Mouse (Mus musculus): ENCODE results near the gene Glyat. TPM values are rescaled to one million over a fixed set of nuclear protein-coding genes. Genes with fewer than 3 reads are reported as not detected.

Gene Glyat
- polyA plus RNA-seq (2014; fragmentation: Nextera tagmentation; extraction: Ambion mirVana) = not detected in 2 replicates

- Histone ChIP-seq H3K9ac (no peak within 1 kb of the TSS), H3K27me3 (ENCODE audit: insufficient read depth, low read length) (no peaks in the 10 kb centered on the region), H3K4me3 (ENCODE audit: low read depth, low read length) (no peak within 1 kb of the TSS), H3K4me2 (no peak within 1 kb of the TSS), H3K27ac (ENCODE audit: low read depth) (no peak within 1 kb of the TSS), H3K36me3 (ENCODE audit: insufficient read depth) (no peaks in the 10 kb centered on the region), H3K4me1 (ENCODE audit: insufficient read depth) (no peaks in the 10 kb centered on the region), H3K9me3 (ENCODE audit: low read depth, low read length) (no peaks in the 10 kb centered on the region)
- 64% methylated on average over 4 of the region's 4 CpGs for WGBS
- no peak for ATAC-seq (ENCODE audit: insufficient read depth)
- TF ChIP-seq CTCF (IDR thresholded peaks at IDR 0.05; ENCODE audit: low read depth) = no peak
- no peak for DNase-seq
Measured at GRCm38 (mm10) chr19:12633176-12633575, at the start of gene Glyat. Gene Glyat, plus strand, starts transcription at chr19:12633308.

GRCm38 (mm10) chr19:12585310-12585709 is 47.8 kb upstream of the Glyat start:
- DNase-seq (peak; percentile 30), ATAC-seq (ENCODE audit: insufficient read depth) (no peak)
- Histone ChIP-seq H3K27ac (ENCODE audit: low read depth) (no peak overlapping the region), H3K4me1 (ENCODE audit: insufficient read depth) (no peaks in the 10 kb centered on the region), H3K36me3 (ENCODE audit: insufficient read depth) (peaks cover 15% of the 10 kb centered on the region), H3K4me2 (no peak overlapping the region), H3K9ac (no peak overlapping the region), H3K27me3 (ENCODE audit: insufficient read depth, low read length) (no peaks in the 10 kb centered on the region), H3K4me3 (ENCODE audit: low read depth, low read length) (no peak overlapping the region), H3K9me3 (ENCODE audit: low read depth, low read length) (no peaks in the 10 kb centered on the region)
- 63% methylated on average over 4 of the region's 4 CpGs for WGBS
- no peak for TF ChIP-seq CTCF (IDR thresholded peaks at IDR 0.05; ENCODE audit: low read depth)

GRCm38 (mm10) chr19:12591908-12592307 is 41.2 kb upstream of the Glyat start:
- peaks cover 10% of the 10 kb centered on the region for H3K36me3 ChIP-seq (ENCODE audit: insufficient read depth)
- H3K4me1 ChIP-seq (ENCODE audit: insufficient read depth) = no peaks in the 10 kb centered on the region
- H3K4me3 ChIP-seq (ENCODE audit: low read depth, low read length) = no peak overlapping the region
- no peak overlapping the region for H3K4me2 ChIP-seq
- no peak overlapping the region for H3K9ac ChIP-seq
- H3K27ac ChIP-seq (ENCODE audit: low read depth) = no peak overlapping the region
- DNase-seq = peak; percentile 87
- no peaks in the 10 kb centered on the region for H3K9me3 ChIP-seq (ENCODE audit: low read depth, low read length)
- peak; percentile 87 for TF ChIP-seq CTCF (IDR thresholded peaks at IDR 0.05; ENCODE audit: low read depth)
- 3% methylated on average over 1 of the region's 1 CpGs for WGBS
- ATAC-seq (ENCODE audit: insufficient read depth) = peak; percentile 33; the same call in 1 of the 2 replicates
- H3K27me3 ChIP-seq (ENCODE audit: insufficient read depth, low read length) = no peaks in the 10 kb centered on the region

GRCm38 (mm10) chr19:12595135-12595529 is 38.0 kb upstream of the Glyat start:
- peak overlapping the region; percentile 57 for H3K4me3 ChIP-seq (ENCODE audit: low read depth, low read length)
- H3K9me3 ChIP-seq (ENCODE audit: low read depth, low read length) = no peaks in the 10 kb centered on the region
- TF ChIP-seq CTCF (IDR thresholded peaks at IDR 0.05; ENCODE audit: low read depth) = no peak
- ATAC-seq (ENCODE audit: insufficient read depth) (no peak), DNase-seq (no peak)
- no peaks in the 10 kb centered on the region for H3K4me1 ChIP-seq (ENCODE audit: insufficient read depth)
- no peaks in the 10 kb centered on the region for H3K27me3 ChIP-seq (ENCODE audit: insufficient read depth, low read length)
- peak overlapping the region; percentile 99 for H3K4me2 ChIP-seq
- WGBS = 48% methylated on average over 2 of the region's 2 CpGs
- H3K27ac ChIP-seq (ENCODE audit: low read depth) = no peak overlapping the region
- no peaks in the 10 kb centered on the region for H3K36me3 ChIP-seq (ENCODE audit: insufficient read depth)
- H3K9ac ChIP-seq = no peak overlapping the region

- Histone ChIP-seq H3K27ac (ENCODE audit: low read depth) (peak overlapping the region; percentile 14), H3K4me1 (ENCODE audit: insufficient read depth) (no peaks in the 10 kb centered on the region), H3K27me3 (ENCODE audit: insufficient read depth, low read length) (no peaks in the 10 kb centered on the region), H3K36me3 (ENCODE audit: insufficient read depth) (no peaks in the 10 kb centered on the region), H3K4me2 (peak overlapping the region; percentile 99), H3K9me3 (ENCODE audit: low read depth, low read length) (no peaks in the 10 kb centered on the region), H3K4me3 (ENCODE audit: low read depth, low read length) (peak overlapping the region; percentile 57), H3K9ac (peak overlapping the region; percentile 63)
- WGBS = under 1% methylated on average over 49 of the region's 49 CpGs
- peak; percentile 87 for DNase-seq
- ATAC-seq (ENCODE audit: insufficient read depth) = peak; percentile 92
- peak; percentile 53 for TF ChIP-seq CTCF (IDR thresholded peaks at IDR 0.05; ENCODE audit: low read depth)
Measured at GRCm38 (mm10) chr19:12595530-12596289, 37.4 kb upstream of the Glyat start.

- Histone ChIP-seq H3K4me1 (ENCODE audit: insufficient read depth) (no peaks in the 10 kb centered on the region), H3K4me3 (ENCODE audit: low read depth, low read length) (peak overlapping the region; percentile 57), H3K4me2 (peak overlapping the region; percentile 99), H3K9ac (peak overlapping the region; percentile 63), H3K27me3 (ENCODE audit: insufficient read depth, low read length) (no peaks in the 10 kb centered on the region), H3K36me3 (ENCODE audit: insufficient read depth) (no peaks in the 10 kb centered on the region), H3K27ac (ENCODE audit: low read depth) (peak overlapping the region; percentile 14), H3K9me3 (ENCODE audit: low read depth, low read length) (no peaks in the 10 kb centered on the region)
- 12% methylated on average over 23 of the region's 23 CpGs for WGBS
- no peak for DNase-seq
- ATAC-seq (ENCODE audit: insufficient read depth) = peak; percentile 55
- no peak for TF ChIP-seq CTCF (IDR thresholded peaks at IDR 0.05; ENCODE audit: low read depth)
Measured at GRCm38 (mm10) chr19:12596290-12597072, 36.6 kb upstream of the Glyat start.

- peak; percentile 22 for DNase-seq
- Histone ChIP-seq H3K4me1 (ENCODE audit: insufficient read depth) (no peaks in the 10 kb centered on the region), H3K4me2 (peak overlapping the region; percentile 99), H3K4me3 (ENCODE audit: low read depth, low read length) (peak overlapping the region; percentile 57; the same call in 1 of the 2 replicates), H3K36me3 (ENCODE audit: insufficient read depth) (no peaks in the 10 kb centered on the region), H3K27me3 (ENCODE audit: insufficient read depth, low read length) (no peaks in the 10 kb centered on the region), H3K9me3 (ENCODE audit: low read depth, low read length) (no peaks in the 10 kb centered on the region), H3K27ac (ENCODE audit: low read depth) (no peak overlapping the region), H3K9ac (no peak overlapping the region)
- 34% methylated on average over 3 of the region's 3 CpGs for WGBS
- TF ChIP-seq CTCF (IDR thresholded peaks at IDR 0.05; ENCODE audit: low read depth) = no peak
- ATAC-seq (ENCODE audit: insufficient read depth) = no peak
Measured at GRCm38 (mm10) chr19:12597073-12597405, 36.1 kb upstream of the Glyat start.

All from lung, embryonic 14.5 days (tissue).